Mouse (Mus musculus) myocyte (in vitro differentiated cells): Measurements from ENCODE around the gene Rabac1. TPM values are rescaled to one million over a fixed set of nuclear protein-coding genes. Genes with fewer than 3 reads are reported as not detected.

Experiments
- H3K27me3 ChIP-seq: one replicate; pipeline ENCODE4 v1.6.1; 2011; ENCODE audit not compliant: control insufficient read depth, insufficient read depth, insufficient read length
- H3K36me3 ChIP-seq: one replicate; pipeline ENCODE4 v1.6.1; 2011; ENCODE audit not compliant: control insufficient read depth, insufficient read depth
- H3K4me2 ChIP-seq: one replicate; pipeline ENCODE4 v1.6.1; 2011; ENCODE audit warnings: low read depth, control low read depth
- H3K4me3 ChIP-seq: one replicate; pipeline ENCODE4 v1.5.1; 2011; ENCODE audit warnings: mild to moderate bottlenecking, control low read depth, moderate library complexity
- H3K79me2 ChIP-seq: one replicate; pipeline ENCODE4 v1.6.1; 2011; ENCODE audit not compliant: control insufficient read depth, insufficient read depth
- H3ac ChIP-seq: one replicate; pipeline ENCODE4 v1.6.1; 2011; ENCODE audit not compliant: control insufficient read depth, insufficient read length
- CEBPB ChIP-seq: IDR thresholded peaks from 2 replicates; pipeline ENCODE4 v1.6.1; 2011; ENCODE audit warnings: mild to moderate bottlenecking, moderate library complexity; ENCODE audit not compliant: poor library complexity, insufficient read depth, severe bottlenecking
- E2F4 ChIP-seq: IDR thresholded peaks from one replicate; pipeline ENCODE4 v1.6.1; 2011; ENCODE audit warnings: mild to moderate bottlenecking, control low read depth, moderate library complexity; ENCODE audit not compliant: insufficient read depth
- MAX ChIP-seq: IDR thresholded peaks from one replicate; pipeline ENCODE4 v1.6.1; 2011; ENCODE audit warnings: low read depth, mild to moderate bottlenecking, control low read depth
- MYOD1 ChIP-seq, 3 experiments: IDR thresholded peaks; one replicate each; pipeline ENCODE4 v1.6.1; 2011; ENCODE audit warnings: control low read depth in 2 of 3, low read depth in 2 of 3, mild to moderate bottlenecking in 2 of 3, moderate library complexity in 1 of 3; ENCODE audit not compliant: insufficient read length in 2 of 3, control insufficient read depth in 1 of 3
- MYOG ChIP-seq, 3 experiments: IDR thresholded peaks; one replicate each; pipeline ENCODE4 v1.6.1; 2011; ENCODE audit warnings: control low read depth in 2 of 3, low read depth in 2 of 3, mild to moderate bottlenecking in 2 of 3; ENCODE audit not compliant: insufficient read length in 2 of 3, control insufficient read depth in 1 of 3, insufficient read depth in 1 of 3
- POLR2A ChIP-seq: IDR thresholded peaks from one replicate; pipeline ENCODE4 v1.6.1; 2011; ENCODE audit warnings: low read depth, mild to moderate bottlenecking, control low read depth, moderate library complexity; ENCODE audit not compliant: insufficient read length
- POLR2AphosphoS2 ChIP-seq: IDR thresholded peaks from one replicate; pipeline ENCODE4 v1.6.1; 2011; ENCODE audit warnings: low read depth, control low read depth; ENCODE audit not compliant: insufficient read length
- REST ChIP-seq: IDR thresholded peaks from one replicate; pipeline ENCODE4 v1.6.1; 2011; ENCODE audit warnings: mild to moderate bottlenecking, control low read depth, moderate library complexity; ENCODE audit not compliant: insufficient read depth, insufficient read length
- SRF ChIP-seq: IDR thresholded peaks from one replicate; pipeline ENCODE4 v1.6.1; 2011; ENCODE audit warnings: low read depth; ENCODE audit not compliant: control insufficient read depth, insufficient read length
- TCF12 ChIP-seq: IDR thresholded peaks from one replicate; pipeline ENCODE4 v1.6.1; 2011; ENCODE audit warnings: mild to moderate bottlenecking, control low read depth; ENCODE audit not compliant: poor library complexity, insufficient read depth, severe bottlenecking
- TCF3 ChIP-seq: IDR thresholded peaks from one replicate; pipeline ENCODE4 v1.6.1; 2011; ENCODE audit warnings: low read depth, control low read depth; ENCODE audit not compliant: insufficient read length
- USF1 ChIP-seq: IDR thresholded peaks from one replicate; pipeline ENCODE4 v1.6.1; 2011; ENCODE audit warnings: low read depth, mild to moderate bottlenecking, control low read depth, moderate library complexity
- polyA plus RNA-seq: library from polyadenylated mRNA; unstranded; fragments of >200 nt; fragmentation: generic; extraction: Trizol; gene quantifications from one replicate; pipeline ENCODE4 v1.2.1, GENCODE M21; 2012; ENCODE audit warnings: missing spikeins

Gene Rabac1
- polyA plus RNA-seq, 1 experiment = 309 TPM

DNA sequence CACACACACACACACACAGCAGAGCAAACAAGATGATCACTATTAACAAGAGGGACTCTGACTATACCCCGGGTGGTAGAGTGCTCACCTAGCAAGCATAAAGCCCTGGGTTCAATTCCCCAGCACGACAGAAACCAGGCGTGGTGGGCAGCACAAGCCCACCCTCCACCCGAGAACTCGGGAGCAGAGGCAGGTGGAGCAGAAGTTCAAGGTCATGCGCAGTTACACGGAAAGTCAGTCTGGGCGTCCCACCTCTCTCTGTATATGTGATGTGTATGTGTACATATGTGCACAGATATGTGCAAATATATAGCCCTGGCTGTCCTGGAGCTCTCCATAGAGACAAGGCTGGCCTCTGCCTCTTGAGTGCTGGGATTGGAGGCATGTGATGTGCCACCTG lies 4.6 kb downstream of the Rabac1 start:
- Histone ChIP-seq H3K36me3 (no peaks in the 10 kb centered on the region), H3ac (no peak overlapping the region), H3K4me2 (no peak overlapping the region), H3K4me3 (no peak overlapping the region), H3K27me3 (no peaks in the 10 kb centered on the region), H3K79me2 (no peaks in the 10 kb centered on the region)
- TF ChIP-seq MAX (no peak), TCF12 (no peak), MYOG (IDR thresholded peaks at IDR 0.05; ENCODE audit: control insufficient read depth in 1 of 3, insufficient read depth in 1 of 3, insufficient read length in 2 of 3, low read depth in 2 of 3) (no peak), TCF3 (no peak)

- H3K27me3 ChIP-seq = peaks cover 5% of the 10 kb centered on the region
- no peaks in the 10 kb centered on the region for H3K36me3 ChIP-seq
- no peak overlapping the region for H3ac ChIP-seq
- TF ChIP-seq TCF3 (no peak), POLR2A (no peak), REST (no peak), MYOD1 (IDR thresholded peaks at IDR 0.05; ENCODE audit: control insufficient read depth in 1 of 3, insufficient read length in 2 of 3, low read depth in 2 of 3) (no peak), USF1 (no peak), SRF (no peak), E2F4 (no peak), POLR2AphosphoS2 (no peak), MAX (no peak), MYOG (IDR thresholded peaks at IDR 0.05; ENCODE audit: control insufficient read depth in 1 of 3, insufficient read depth in 1 of 3, insufficient read length in 2 of 3, low read depth in 2 of 3) (no peak), CEBPB (no peak), TCF12 (no peak)
- no peak overlapping the region for H3K4me2 ChIP-seq
- no peaks in the 10 kb centered on the region for H3K79me2 ChIP-seq
- no peak overlapping the region for H3K4me3 ChIP-seq
Measured at GRCm38 (mm10) chr7:24964897-24965535, 7.5 kb downstream of the Rabac1 start.

DNA sequence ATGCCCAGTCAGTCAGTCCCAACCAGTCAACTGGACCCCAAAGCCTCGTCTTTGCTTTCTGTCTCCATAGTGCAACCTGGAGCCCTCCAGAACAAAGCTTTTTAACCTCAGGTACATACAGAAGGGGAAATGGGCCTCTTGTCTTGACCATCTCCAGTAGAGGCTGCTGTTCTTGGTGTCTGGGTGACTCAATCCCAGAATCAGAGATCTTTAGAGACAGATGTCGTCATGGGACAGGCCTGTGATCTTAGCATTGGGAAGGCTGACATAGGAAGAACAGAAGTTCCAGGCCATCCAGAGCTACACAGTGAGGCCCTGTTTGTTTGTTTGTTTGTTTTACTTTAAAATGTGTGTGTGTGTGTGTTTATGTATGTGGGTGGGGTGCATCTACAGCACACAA lies 8.3 kb downstream of the Rabac1 start:
- no peaks in the 10 kb centered on the region for H3K36me3 ChIP-seq
- peaks cover 5% of the 10 kb centered on the region for H3K27me3 ChIP-seq
- no peak overlapping the region for H3ac ChIP-seq
- no peak overlapping the region for H3K4me3 ChIP-seq
- H3K79me2 ChIP-seq = no peaks in the 10 kb centered on the region
- no peak overlapping the region for H3K4me2 ChIP-seq
- TF ChIP-seq SRF = no peak

DNA sequence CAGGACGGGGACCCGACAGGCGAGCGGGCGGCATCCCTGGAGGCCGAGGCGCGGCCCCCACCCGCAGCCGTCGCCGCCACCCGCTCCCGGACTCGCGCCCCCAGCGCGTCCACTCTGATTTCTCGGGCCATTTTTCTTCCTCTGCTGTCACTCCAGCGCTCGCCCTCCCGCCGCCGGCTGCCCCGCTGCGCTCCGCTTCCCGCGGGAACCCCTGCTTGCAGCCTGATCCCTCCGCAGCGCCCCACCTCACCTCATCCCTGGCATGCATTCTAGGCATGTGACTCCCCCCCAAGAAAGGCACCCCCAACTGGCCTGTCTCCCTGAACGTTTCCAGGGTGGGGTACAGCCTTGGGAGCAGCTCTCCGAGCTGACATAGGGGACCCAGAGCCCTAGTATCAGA lies 17.3 kb downstream of the Rabac1 start:
- Histone ChIP-seq H3K4me3 (no peak overlapping the region), H3K4me2 (no peak overlapping the region), H3ac (no peak overlapping the region), H3K36me3 (no peaks in the 10 kb centered on the region), H3K79me2 (no peaks in the 10 kb centered on the region), H3K27me3 (peaks cover 67% of the 10 kb centered on the region)
- TF ChIP-seq SRF = no peak

DNA sequence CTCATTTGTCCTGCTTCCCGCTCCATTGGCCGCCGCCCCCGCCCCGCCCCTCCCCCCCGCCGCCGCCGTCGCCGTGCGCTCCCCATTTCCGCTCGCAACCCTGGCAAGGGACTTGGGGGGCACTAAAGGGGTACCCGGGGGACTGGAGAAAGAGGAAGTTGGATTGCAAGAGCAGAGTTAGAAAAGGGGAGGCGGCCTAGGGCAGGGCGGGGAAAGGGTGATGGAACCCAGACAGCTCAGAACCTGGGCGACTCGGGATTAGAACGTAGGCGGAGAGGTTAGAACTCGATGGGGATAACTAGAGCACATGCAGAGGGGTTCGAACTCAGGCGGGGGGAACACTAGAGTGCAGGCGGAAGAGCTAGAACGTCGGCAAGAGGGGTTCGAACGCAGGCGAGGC lies 18.1 kb downstream of the Rabac1 start:
- Histone ChIP-seq H3K27me3 (peaks cover 75% of the 10 kb centered on the region), H3K36me3 (no peaks in the 10 kb centered on the region), H3K4me2 (no peak overlapping the region), H3K4me3 (no peak overlapping the region), H3ac (no peak overlapping the region), H3K79me2 (no peaks in the 10 kb centered on the region)
- TF ChIP-seq TCF3 (no peak), SRF (no peak), POLR2A (no peak), MYOG (IDR thresholded peaks at IDR 0.05; ENCODE audit: control insufficient read depth in 1 of 3, insufficient read depth in 1 of 3, insufficient read length in 2 of 3, low read depth in 2 of 3) (no peak)

- H3K4me2 ChIP-seq = no peak overlapping the region
- H3K27me3 ChIP-seq = peaks cover 80% of the 10 kb centered on the region
- no peaks in the 10 kb centered on the region for H3K79me2 ChIP-seq
- H3K4me3 ChIP-seq = no peak overlapping the region
- TF ChIP-seq SRF = no peak
- TF ChIP-seq REST = no peak
- TF ChIP-seq USF1 = no peak
- TF ChIP-seq MYOD1 (IDR thresholded peaks at IDR 0.05; ENCODE audit: control insufficient read depth in 1 of 3, insufficient read length in 2 of 3, low read depth in 2 of 3) = no peak
- no peak for TF ChIP-seq E2F4
- no peak for TF ChIP-seq CEBPB
- no peak for TF ChIP-seq POLR2A
- TF ChIP-seq TCF3 = no peak
- no peak for TF ChIP-seq POLR2AphosphoS2
- no peak for TF ChIP-seq MAX
- no peak for TF ChIP-seq MYOG (IDR thresholded peaks at IDR 0.05; ENCODE audit: control insufficient read depth in 1 of 3, insufficient read depth in 1 of 3, insufficient read length in 2 of 3, low read depth in 2 of 3)
- no peak for TF ChIP-seq TCF12
- no peaks in the 10 kb centered on the region for H3K36me3 ChIP-seq
- no peak overlapping the region for H3ac ChIP-seq
Measured at GRCm38 (mm10) chr7:24953966-24954365, 18.6 kb downstream of the Rabac1 start.
